Mouse (Mus musculus) intestine, embryonic 14.5 days (tissue): ENCODE measurements at regions not wholly inside any gene's neighbourhood (a gene's known extent, or its start where the extent isn't known, plus 50 kb on each side); places are given as distances from the start of the nearest gene placed in this dataset.

Experiments
- ATAC-seq: fragments of 200-750 bp; cut with Nextera tagmentation; replicated peaks from 2 replicates; pipeline ENCODE4 v1.8.0; 2017; ENCODE audit warnings: low read depth, moderate number of reproducible peaks, moderate TSS enrichment, moderate library complexity; ENCODE audit not compliant: low FRiP score, low TSS enrichment
- DNase-seq: peaks from one replicate; pipeline ENCODE4 v3.0.0-alpha.2; 2018; ENCODE audit warnings: low spot score
- H3K27ac ChIP-seq: fragments of 300-500 bp; sonication (generic); 2 replicates; pipeline ENCODE4 v1.5.1; 2014; ENCODE audit warnings: low read depth, mild to moderate bottlenecking, control low read depth
- H3K27me3 ChIP-seq: fragments of 300-500 bp; sonication (generic); replicated peaks from 2 replicates; pipeline ENCODE4 v1.6.1; 2014; ENCODE audit warnings: low read length, control low read depth; ENCODE audit not compliant: control insufficient read depth, insufficient read depth
- H3K36me3 ChIP-seq: fragments of 300-500 bp; sonication (generic); 2 replicates; pipeline ENCODE4 v1.6.1; 2014; ENCODE audit warnings: low read length, control low read depth; ENCODE audit not compliant: control insufficient read depth, insufficient read depth
- H3K4me1 ChIP-seq: fragments of 300-500 bp; sonication (generic); replicated peaks from 2 replicates; pipeline ENCODE4 v1.6.1; 2014; ENCODE audit warnings: low read length, control low read depth, mixed read lengths; ENCODE audit not compliant: control insufficient read depth, insufficient read depth
- H3K4me2 ChIP-seq: fragments of 300-500 bp; sonication (generic); 2 replicates; pipeline ENCODE4 v1.6.1; 2014; ENCODE audit warnings: low read length
- H3K4me3 ChIP-seq: fragments of 300-500 bp; sonication (generic); 2 replicates; pipeline ENCODE4 v1.5.1; 2014; ENCODE audit warnings: low read depth, low read length, control low read depth, mixed read lengths
- H3K9ac ChIP-seq: fragments of 300-500 bp; sonication (generic); 2 replicates; pipeline ENCODE4 v1.6.1; 2014; ENCODE audit warnings: mild to moderate bottlenecking, low read length
- H3K9me3 ChIP-seq: fragments of 300-500 bp; sonication (generic); 2 replicates; pipeline ENCODE4 v1.6.1; 2016; ENCODE audit warnings: low read length, control low read depth; ENCODE audit not compliant: control insufficient read depth
- WGBS: fragments of 180-500 bp; shearing (Covaris S2); extraction: QIAGEN DNeasy Blood & Tissue Kit; methylation state at CpG from one replicate; pipeline ENCODE4 v1.1.7; 2014; 5-methylcytosine and 5-hydroxymethylcytosine counted together

DNA sequence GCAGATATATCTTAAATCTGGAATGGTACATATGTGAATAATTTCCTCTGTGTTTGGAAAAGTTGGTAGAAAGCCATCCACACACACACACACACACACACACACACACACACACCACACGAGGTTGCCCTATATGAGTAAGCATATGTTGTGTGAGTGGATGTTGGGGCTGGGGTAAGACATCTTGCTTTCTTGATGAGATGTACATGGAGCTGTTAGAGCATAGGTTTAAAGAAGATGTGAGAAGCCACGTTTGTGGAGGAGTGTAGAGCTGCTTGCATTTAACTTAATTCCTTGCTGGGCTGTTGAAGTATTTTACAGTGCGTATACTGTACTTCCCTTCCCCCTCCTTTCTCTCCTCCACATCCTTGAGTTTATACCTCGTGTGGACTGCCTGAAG is 147.8 kb downstream of the Vrk1 start:
- H3K27ac ChIP-seq: no peak overlapping the region
- H3K4me2 ChIP-seq: no peak overlapping the region
- H3K27me3 ChIP-seq: no peaks in the 10 kb centered on the region
- no peaks in the 10 kb centered on the region for H3K4me1 ChIP-seq
- ATAC-seq (no peak), DNase-seq (no peak)
- H3K36me3 ChIP-seq: no peaks in the 10 kb centered on the region
- no peak overlapping the region for H3K4me3 ChIP-seq
- no peak overlapping the region for H3K9ac ChIP-seq
- WGBS: 51% methylated on average over 4 of the region's 4 CpGs
- H3K9me3 ChIP-seq: no peaks in the 10 kb centered on the region

DNA sequence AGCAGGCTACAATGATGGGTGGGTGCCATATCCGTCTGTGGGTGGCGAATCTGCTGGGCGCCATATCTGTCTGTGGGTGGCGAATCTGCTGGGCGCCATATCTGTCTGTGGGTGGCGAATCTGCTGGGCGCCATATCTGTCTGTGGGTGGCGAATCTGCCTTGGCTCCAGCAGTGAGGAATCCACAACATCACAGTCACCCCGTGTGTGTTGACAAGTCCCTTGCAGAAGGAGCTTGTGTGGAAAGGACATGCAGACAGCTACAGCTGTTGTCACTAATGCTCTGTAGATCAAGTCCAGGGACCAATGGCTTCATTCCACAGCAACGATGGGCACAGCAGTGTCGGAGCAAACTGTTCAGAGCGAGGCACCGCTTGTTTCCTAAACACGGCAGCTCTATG is 148.6 kb downstream of the Vrk1 start:
- Histone ChIP-seq H3K27me3 (no peaks in the 10 kb centered on the region), H3K4me1 (no peaks in the 10 kb centered on the region), H3K27ac (no peak overlapping the region), H3K4me3 (no peak overlapping the region), H3K9ac (no peak overlapping the region), H3K4me2 (no peak overlapping the region), H3K36me3 (no peaks in the 10 kb centered on the region), H3K9me3 (no peaks in the 10 kb centered on the region)
- 95% methylated on average over 14 of the region's 14 CpGs for WGBS
- DNase-seq (no peak), ATAC-seq (no peak)

DNA sequence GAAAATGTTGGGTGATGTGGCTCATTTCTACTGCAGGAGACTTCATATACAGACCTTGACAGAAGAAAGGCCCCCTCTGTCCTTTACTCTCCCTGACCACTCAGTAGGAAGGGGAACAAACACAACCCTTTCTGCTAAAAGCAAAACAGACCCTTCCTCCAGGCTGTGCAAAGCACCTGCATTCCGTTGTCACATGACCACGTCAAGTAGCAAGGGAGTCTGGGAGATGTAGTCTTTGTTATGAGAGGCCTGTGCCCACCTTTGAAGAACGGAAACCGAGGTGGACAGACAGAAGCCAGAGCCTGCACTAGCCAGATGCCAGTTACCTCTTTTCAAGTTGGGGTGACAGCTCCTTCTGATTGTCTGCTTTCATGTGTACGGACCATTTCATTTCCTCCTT is 161.3 kb downstream of the Vrk1 start:
- Histone ChIP-seq H3K9ac (no peak overlapping the region), H3K27ac (no peak overlapping the region), H3K36me3 (no peaks in the 10 kb centered on the region), H3K4me3 (no peak overlapping the region), H3K9me3 (no peaks in the 10 kb centered on the region), H3K4me1 (0 out of 2 replicates have a peak, but pooled peaks cover 3% of the 10 kb centered on the region), H3K4me2 (no peak overlapping the region), H3K27me3 (peaks cover 23% of the 10 kb centered on the region)
- DNase-seq: no peak
- 59% methylated on average over 5 of the region's 5 CpGs for WGBS
- ATAC-seq: no peak

DNA sequence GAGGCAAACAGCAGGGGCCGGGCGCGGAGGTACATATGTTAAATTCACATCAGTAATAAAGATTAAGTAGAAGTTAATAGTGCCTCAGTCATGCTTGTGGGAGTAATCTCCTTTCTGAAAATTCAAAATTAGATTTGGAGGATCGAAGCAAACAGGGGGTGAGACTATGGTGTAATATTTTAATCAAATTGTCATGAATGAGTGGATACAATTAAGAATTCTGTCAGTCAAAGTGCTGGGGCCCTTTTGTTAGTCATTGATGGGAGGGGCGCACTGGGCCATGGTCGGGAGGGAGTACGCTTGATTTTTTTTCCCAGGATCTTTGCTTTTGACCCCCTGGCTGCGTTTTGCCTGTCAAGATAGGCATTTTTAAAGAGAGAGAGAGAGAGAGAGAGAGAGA is 163.2 kb downstream of the Vrk1 start:
- H3K27ac ChIP-seq: no peak overlapping the region
- H3K9ac ChIP-seq: no peak overlapping the region
- 0 out of 2 replicates have a peak, but pooled peaks cover 3% of the 10 kb centered on the region for H3K4me1 ChIP-seq
- peaks cover 23% of the 10 kb centered on the region for H3K27me3 ChIP-seq
- ATAC-seq (no peak), DNase-seq (no peak)
- 35% methylated on average over 8 of the region's 8 CpGs for WGBS
- no peak overlapping the region for H3K4me2 ChIP-seq
- no peaks in the 10 kb centered on the region for H3K36me3 ChIP-seq
- no peak overlapping the region for H3K4me3 ChIP-seq
- H3K9me3 ChIP-seq: no peaks in the 10 kb centered on the region

DNA sequence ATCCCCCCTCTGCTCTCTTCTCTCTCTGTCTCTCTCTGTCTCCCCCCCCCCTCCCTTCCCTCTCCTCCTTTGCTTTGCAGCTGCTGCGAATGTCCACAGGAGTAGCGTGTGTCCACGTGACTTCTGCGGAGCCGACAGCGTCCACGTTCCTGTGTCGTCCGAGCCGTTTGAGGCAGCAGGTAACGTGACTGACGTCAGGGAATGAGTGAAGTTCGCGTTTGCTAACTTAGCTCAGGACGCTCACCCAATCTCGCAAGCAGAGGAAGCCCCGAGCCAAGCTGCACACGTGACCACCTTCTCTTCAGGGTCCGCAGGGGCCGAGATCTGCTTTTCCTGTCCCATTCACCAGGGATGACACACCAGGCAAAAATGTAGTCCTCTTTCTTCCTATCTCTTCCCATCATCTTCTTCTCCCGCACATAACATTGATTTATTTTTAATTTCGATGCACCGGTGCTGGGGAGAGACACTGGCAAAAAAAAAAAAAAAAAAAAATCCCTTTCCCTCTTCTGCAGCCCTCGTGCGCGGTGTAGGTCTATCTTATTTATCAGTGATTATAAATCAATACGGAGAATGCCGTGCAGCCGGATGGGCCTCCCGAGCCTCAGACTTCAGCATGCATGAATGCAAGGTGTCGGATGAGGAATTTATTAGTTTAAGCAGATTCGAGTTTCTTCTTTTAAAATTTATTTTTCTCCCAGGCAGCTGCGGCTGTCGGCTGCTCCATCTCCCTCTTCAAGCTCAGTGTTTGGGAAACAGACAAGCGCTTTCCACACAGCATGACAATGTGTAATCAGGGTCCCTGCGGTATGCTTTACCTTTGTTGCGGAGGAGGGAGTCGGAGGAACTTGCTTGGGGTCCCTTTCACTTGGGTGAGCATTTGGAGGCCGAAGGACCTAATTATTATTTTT is 164.3 kb downstream of the Vrk1 start:
- H3K4me1 ChIP-seq: 0 out of 2 replicates have a peak, but pooled peaks cover 3% of the 10 kb centered on the region
- under 1% methylated on average over 39 of the region's 39 CpGs for WGBS
- H3K27ac ChIP-seq: no peak overlapping the region
- peak overlapping the region; percentile 39 for H3K4me3 ChIP-seq
- H3K9me3 ChIP-seq: no peaks in the 10 kb centered on the region
- peak; percentile 70 for DNase-seq
- no peaks in the 10 kb centered on the region for H3K36me3 ChIP-seq
- peak overlapping the region; percentile 83 for H3K4me2 ChIP-seq
- H3K9ac ChIP-seq: no peak overlapping the region
- H3K27me3 ChIP-seq: peaks cover 23% of the 10 kb centered on the region
- peak; percentile 65 for ATAC-seq

DNA sequence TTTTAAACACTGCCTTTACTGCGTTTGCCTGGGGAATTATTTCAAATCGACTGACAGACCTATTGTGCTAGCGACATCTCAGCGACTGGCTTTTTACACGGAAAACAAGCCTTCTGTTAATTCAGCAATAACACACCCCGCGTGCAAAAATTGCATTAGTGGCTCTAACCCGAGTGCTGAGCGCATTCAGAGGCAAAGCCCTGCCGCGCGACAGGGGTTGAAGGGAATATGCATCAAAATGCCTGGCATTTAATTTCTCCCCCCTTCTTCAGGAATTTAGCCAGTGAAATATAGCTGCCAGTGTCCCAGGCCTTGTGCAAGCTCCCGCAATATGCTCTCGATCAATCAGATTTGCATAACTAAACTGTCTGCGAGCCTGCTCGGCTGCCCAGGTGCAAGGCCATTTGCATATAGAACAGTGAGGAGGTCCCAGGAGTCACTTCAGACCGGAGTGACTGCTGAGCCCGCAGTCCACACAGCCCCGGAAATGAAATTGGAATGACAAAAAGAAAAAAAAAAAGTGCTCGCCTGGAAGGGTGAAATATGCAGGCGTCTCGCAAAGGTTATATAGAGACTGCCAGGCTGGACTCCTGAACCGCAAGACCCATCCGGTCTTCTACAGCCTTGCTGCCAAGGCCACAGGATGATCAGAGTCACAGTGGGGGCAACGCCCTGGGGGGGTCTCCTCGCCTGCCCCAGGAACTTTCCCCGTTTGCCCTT is 165.1 kb downstream of the Vrk1 start:
- 4% methylated on average over 27 of the region's 27 CpGs for WGBS
- H3K4me3 ChIP-seq: peak overlapping the region; percentile 39
- ATAC-seq: no peak
- H3K4me1 ChIP-seq: 0 out of 2 replicates have a peak, but pooled peaks cover 3% of the 10 kb centered on the region
- peak; percentile 63 for DNase-seq
- H3K27ac ChIP-seq: no peak overlapping the region
- H3K27me3 ChIP-seq: peaks cover 23% of the 10 kb centered on the region
- no peaks in the 10 kb centered on the region for H3K36me3 ChIP-seq
- no peaks in the 10 kb centered on the region for H3K9me3 ChIP-seq
- peak overlapping the region; percentile 83 for H3K4me2 ChIP-seq
- H3K9ac ChIP-seq: no peak overlapping the region

DNA sequence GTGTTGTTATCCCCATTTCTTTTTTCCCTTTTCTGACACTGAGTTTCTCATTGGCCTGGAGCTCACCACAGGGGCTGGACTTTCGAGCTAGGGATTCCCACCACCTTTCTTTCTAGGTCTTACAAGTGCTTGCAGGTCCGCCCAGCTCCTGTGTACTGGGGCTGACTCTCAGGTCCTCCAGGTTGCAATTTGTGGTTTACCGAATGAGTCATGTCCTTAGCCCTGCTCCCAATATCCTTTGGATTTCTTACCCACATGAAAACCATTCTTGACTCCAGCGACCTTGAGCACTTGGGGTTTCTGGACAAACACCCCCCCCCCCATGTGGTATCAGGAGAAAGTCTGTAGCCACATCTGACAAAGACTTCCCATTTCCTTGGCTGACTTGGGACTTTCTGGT is 167.3 kb downstream of the Vrk1 start:
- WGBS: 71% methylated on average over 4 of the region's 4 CpGs
- no peak overlapping the region for H3K27ac ChIP-seq
- H3K9me3 ChIP-seq: no peaks in the 10 kb centered on the region
- H3K4me1 ChIP-seq: 0 out of 2 replicates have a peak, but pooled peaks cover 3% of the 10 kb centered on the region
- H3K27me3 ChIP-seq: peaks cover 23% of the 10 kb centered on the region
- no peak overlapping the region for H3K9ac ChIP-seq
- DNase-seq (no peak), ATAC-seq (no peak)
- no peak overlapping the region for H3K4me2 ChIP-seq
- no peaks in the 10 kb centered on the region for H3K36me3 ChIP-seq
- no peak overlapping the region for H3K4me3 ChIP-seq

DNA sequence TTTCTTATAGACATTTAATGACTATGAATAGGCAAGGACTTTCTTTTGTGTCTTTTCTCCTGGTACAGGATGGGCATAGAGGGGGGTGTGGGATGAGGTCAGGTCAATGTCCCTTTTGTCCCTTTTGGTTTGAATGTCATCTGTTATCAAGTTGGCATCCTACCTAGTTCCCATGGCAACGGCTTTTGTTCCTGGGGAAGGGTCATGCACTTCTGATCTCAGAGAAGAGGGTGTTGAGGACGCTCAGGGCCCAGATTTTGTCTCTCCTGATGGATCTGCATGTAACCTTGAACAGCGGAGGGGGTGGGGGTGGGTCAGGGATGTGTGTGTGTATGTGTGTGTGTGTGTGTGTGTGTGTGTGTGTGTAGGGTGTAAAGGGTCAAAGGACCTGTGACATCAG is 167.8 kb downstream of the Vrk1 start:
- H3K9ac ChIP-seq: no peak overlapping the region
- no peak overlapping the region for H3K27ac ChIP-seq
- ATAC-seq: no peak
- no peaks in the 10 kb centered on the region for H3K36me3 ChIP-seq
- no peaks in the 10 kb centered on the region for H3K9me3 ChIP-seq
- H3K27me3 ChIP-seq: peaks cover 22% of the 10 kb centered on the region
- DNase-seq: no peak
- no peak overlapping the region for H3K4me2 ChIP-seq
- 74% methylated on average over 3 of the region's 3 CpGs for WGBS
- 0 out of 2 replicates have a peak, but pooled peaks cover 3% of the 10 kb centered on the region for H3K4me1 ChIP-seq
- no peak overlapping the region for H3K4me3 ChIP-seq
